Mouse (Mus musculus) liver, embryonic 15.5 days (tissue): Measurements from ENCODE around the gene Vmn1r225. TPM values are rescaled to one million over a fixed set of nuclear protein-coding genes. Genes with fewer than 3 reads are reported as not detected.
"Not testable (repeated sequence)": the region's sequence is repeated elsewhere in the genome, so short reads cannot be mapped to it uniquely, and the experiment has no call there.

ENCODE experiments used
- ATAC-seq: fragments of 200-750 bp; cut with Nextera tagmentation; 2 replicates; pipeline ENCODE4 v1.8.0; 2017; ENCODE audit warnings: moderate number of reproducible peaks, mild to moderate bottlenecking, moderate library complexity; ENCODE audit not compliant: insufficient read depth
- H3K27ac ChIP-seq: fragments of 300-500 bp; sonication (generic); replicated peaks from 2 replicates; pipeline ENCODE4 v1.5.1; 2015; ENCODE audit warnings: mild to moderate bottlenecking, inconsistent platforms
- H3K27me3 ChIP-seq: fragments of 300-500 bp; sonication (generic); 2 replicates; pipeline ENCODE4 v1.6.1; 2015; ENCODE audit warnings: mild to moderate bottlenecking, inconsistent platforms
- H3K36me3 ChIP-seq: fragments of 300-500 bp; sonication (generic); replicated peaks from 2 replicates; pipeline ENCODE4 v1.6.1; 2015; ENCODE audit warnings: moderate library complexity, mild to moderate bottlenecking, inconsistent platforms
- H3K4me1 ChIP-seq: fragments of 300-500 bp; sonication (generic); replicated peaks from 2 replicates; pipeline ENCODE4 v1.6.1; 2015; ENCODE audit warnings: inconsistent platforms
- H3K4me2 ChIP-seq: fragments of 300-500 bp; sonication (generic); 2 replicates; pipeline ENCODE4 v1.6.1; 2015; ENCODE audit warnings: moderate library complexity, mild to moderate bottlenecking, inconsistent platforms
- H3K4me3 ChIP-seq: fragments of 300-500 bp; sonication (generic); replicated peaks from 2 replicates; pipeline ENCODE4 v1.5.1; 2015; ENCODE audit warnings: mild to moderate bottlenecking, inconsistent platforms
- H3K9ac ChIP-seq: fragments of 300-500 bp; sonication (generic); 2 replicates; pipeline ENCODE4 v1.6.1; 2015; ENCODE audit warnings: moderate library complexity, mild to moderate bottlenecking, inconsistent platforms
- H3K9me3 ChIP-seq: fragments of 300-500 bp; sonication (generic); replicated peaks from 2 replicates; pipeline ENCODE4 v1.6.1; 2016; ENCODE audit warnings: inconsistent platforms
- WGBS: fragments of 180-500 bp; shearing (Covaris S2); methylation state at CpG from one replicate; pipeline ENCODE4 v1.1.7; 2015; ENCODE audit warnings: mixed read lengths; ENCODE audit not compliant: insufficient replicate concordance; 5-methylcytosine and 5-hydroxymethylcytosine counted together
- polyA plus RNA-seq: library from polyadenylated mRNA; unstranded; fragments of >200 nt; fragmentation: Nextera tagmentation; extraction: Ambion mirVana; gene quantifications from 2 replicates; pipeline ENCODE4 v1.2.1, GENCODE M21; 2015

Gene Vmn1r225
- polyA plus RNA-seq = not detected in 2 replicates

- no peak for ATAC-seq
- Histone ChIP-seq H3K4me2 (no peak within 1 kb of the TSS), H3K36me3 (no peaks in the 10 kb centered on the region), H3K4me1 (no peaks in the 10 kb centered on the region), H3K9me3 (no peaks in the 10 kb centered on the region), H3K9ac (no peak within 1 kb of the TSS), H3K27ac (no peak within 1 kb of the TSS), H3K4me3 (no peak within 1 kb of the TSS), H3K27me3 (no peaks in the 10 kb centered on the region)
These were observed at the start of gene Vmn1r225 for GRCm38 (mm10) chr17:20497858-20498257. TSS of gene Vmn1r225 (plus strand) at chr17:20498158.

- 48% methylated on average over 3 of the region's 3 CpGs for WGBS
- Histone ChIP-seq H3K9ac (no peak overlapping the region), H3K9me3 (no peaks in the 10 kb centered on the region), H3K27ac (no peak overlapping the region), H3K27me3 (no peaks in the 10 kb centered on the region), H3K4me2 (no peak overlapping the region), H3K4me3 (no peak overlapping the region), H3K4me1 (no peaks in the 10 kb centered on the region), H3K36me3 (no peaks in the 10 kb centered on the region)
- no peak for ATAC-seq
These were observed 24.6 kb upstream of the Vmn1r225 start for GRCm38 (mm10) chr17:20473311-20473710.

- Histone ChIP-seq H3K27me3 (no peaks in the 10 kb centered on the region), H3K4me2 (no peak within 1 kb of the TSS), H3K36me3 (no peaks in the 10 kb centered on the region), H3K4me3 (no peak within 1 kb of the TSS), H3K27ac (no peak within 1 kb of the TSS), H3K9me3 (no peaks in the 10 kb centered on the region), H3K9ac (no peak within 1 kb of the TSS), H3K4me1 (no peaks in the 10 kb centered on the region)
- ATAC-seq = no peak
These were observed 16.7 kb upstream of the Vmn1r225 start, which contains the start of gene Vmn2r108 for GRCm38 (mm10) chr17:20481231-20481630. TSS of gene Vmn2r108 (minus strand) at chr17:20481331.

- ATAC-seq, H3K9ac ChIP-seq, H3K9me3 ChIP-seq, H3K27ac ChIP-seq, H3K4me3 ChIP-seq, H3K4me2 ChIP-seq, H3K27me3 ChIP-seq, H3K4me1 ChIP-seq, H3K36me3 ChIP-seq: not testable (repeated sequence)
These were observed 10.3 kb downstream of the Vmn1r225 start for GRCm38 (mm10) chr17:20508247-20508646.

Other genes with a start within 250 kb of the Vmn1r225 start
- not detected in 2 replicates for gene Vmn2r106, start 212.6 kb upstream of the Vmn1r225 start, polyA plus RNA-seq
- gene Vmn2r107, start 152.9 kb upstream of the Vmn1r225 start, polyA plus RNA-seq = not detected in 2 replicates
- gene Vmn1r224, start 84.0 kb upstream of the Vmn1r225 start, polyA plus RNA-seq = not detected in 2 replicates
- not detected in 2 replicates for gene Vmn2r108, start 16.8 kb upstream of the Vmn1r225 start, polyA plus RNA-seq
- not detected in 2 replicates for gene Vmn2r109, start 66.6 kb downstream of the Vmn1r225 start, polyA plus RNA-seq
- 0.02 TPM in 1 of 2 replicates, not detected in the other for gene Vmn2r110, start 98.3 kb downstream of the Vmn1r225 start, polyA plus RNA-seq
- gene Fpr-rs3, start 126.7 kb downstream of the Vmn1r225 start, polyA plus RNA-seq = not detected in 2 replicates
- gene Vmn1r226, start 184.7 kb downstream of the Vmn1r225 start, polyA plus RNA-seq = not detected in 2 replicates
- gene Vmn1r227, start 231.7 kb downstream of the Vmn1r225 start, polyA plus RNA-seq = not detected in 2 replicates